Mouse (Mus musculus) intestine, embryonic 16.5 days (tissue): Measurements from ENCODE around the gene Gm6176. TPM values are rescaled to one million over a fixed set of nuclear protein-coding genes. Genes with fewer than 3 reads are reported as not detected.
"Not testable (repeated sequence)": the region's sequence is repeated elsewhere in the genome, so short reads cannot be mapped to it uniquely, and the experiment has no call there.

Experiments used
- ATAC-seq: fragments of 200-750 bp; cut with Nextera tagmentation; 2 replicates; pipeline ENCODE4 v1.8.0; 2017; ENCODE audit warnings: moderate TSS enrichment, moderate library complexity
- H3K27ac ChIP-seq: fragments of 300-500 bp; sonication (generic); 2 replicates; pipeline ENCODE4 v1.5.1; 2014; ENCODE audit warnings: mild to moderate bottlenecking, low read length
- H3K27me3 ChIP-seq: fragments of 300-500 bp; sonication (generic); replicated peaks from 2 replicates; pipeline ENCODE4 v1.6.1; 2014; ENCODE audit warnings: low read length, control low read depth, mixed read lengths; ENCODE audit not compliant: control insufficient read depth, insufficient read depth
- H3K36me3 ChIP-seq: fragments of 300-500 bp; sonication (generic); 2 replicates; pipeline ENCODE4 v1.6.1; 2014; ENCODE audit warnings: low read length, control low read depth; ENCODE audit not compliant: control insufficient read depth, insufficient read depth
- H3K4me1 ChIP-seq: fragments of 300-500 bp; sonication (generic); 2 replicates; pipeline ENCODE4 v1.6.1; 2014; ENCODE audit warnings: low read length, control low read depth, mixed read lengths; ENCODE audit not compliant: control insufficient read depth, insufficient read depth
- H3K4me2 ChIP-seq: fragments of 300-500 bp; sonication (generic); 2 replicates; pipeline ENCODE4 v1.6.1; 2014; ENCODE audit warnings: low read depth, low read length, control low read depth
- H3K4me3 ChIP-seq: fragments of 300-500 bp; sonication (generic); 2 replicates; pipeline ENCODE4 v1.5.1; 2014; ENCODE audit warnings: mild to moderate bottlenecking, low read length
- H3K9ac ChIP-seq: fragments of 300-500 bp; sonication (generic); 2 replicates; pipeline ENCODE4 v1.6.1; 2014; ENCODE audit warnings: low read depth, low read length
- H3K9me3 ChIP-seq: fragments of 300-500 bp; sonication (generic); 2 replicates; pipeline ENCODE4 v1.6.1; 2016; ENCODE audit warnings: low read length, control low read depth; ENCODE audit not compliant: control insufficient read depth
- WGBS: fragments of 180-500 bp; shearing (Covaris S2); extraction: QIAGEN DNeasy Blood & Tissue Kit; methylation state at CpG from one replicate; pipeline ENCODE4 v1.1.7; 2014; 5-methylcytosine and 5-hydroxymethylcytosine counted together
- polyA plus RNA-seq: library from polyadenylated mRNA; unstranded; fragments of >200 nt; fragmentation: Nextera tagmentation; extraction: Ambion mirVana; gene quantifications from 2 replicates; pipeline ENCODE4 v1.2.1, GENCODE M21; 2015

Gene Gm6176
- not detected in 2 replicates for polyA plus RNA-seq

DNA sequence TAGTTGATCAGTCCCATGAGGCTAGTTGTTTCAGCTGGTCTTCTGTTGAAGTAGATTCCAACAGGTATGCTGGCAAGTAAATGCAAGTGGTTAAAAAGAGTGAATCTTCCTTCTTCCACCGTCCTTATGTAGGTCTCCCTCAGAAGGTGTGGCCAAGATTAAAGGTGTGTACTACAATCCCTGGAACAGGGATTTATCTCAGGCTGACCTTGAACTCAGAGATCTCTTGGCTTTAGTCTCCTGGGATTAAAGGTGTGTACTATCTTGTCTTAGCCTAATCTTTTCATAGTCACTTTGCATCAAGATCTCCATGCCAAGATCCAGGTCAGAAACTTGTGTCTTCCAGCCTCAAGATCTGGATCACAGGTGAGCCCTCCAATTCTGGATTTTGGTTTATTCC lies at the start of gene Gm6176:
Gm6176 (minus strand) TSS at position 101 of the 400 bp plus-strand sequence.
- not testable (repeated sequence) for H3K27ac ChIP-seq, H3K4me2 ChIP-seq, H3K9ac ChIP-seq, H3K36me3 ChIP-seq, ATAC-seq, H3K4me1 ChIP-seq, H3K27me3 ChIP-seq, H3K9me3 ChIP-seq, H3K4me3 ChIP-seq
- WGBS: no CpG with 5 or more reads among the region's 1 CpGs

DNA sequence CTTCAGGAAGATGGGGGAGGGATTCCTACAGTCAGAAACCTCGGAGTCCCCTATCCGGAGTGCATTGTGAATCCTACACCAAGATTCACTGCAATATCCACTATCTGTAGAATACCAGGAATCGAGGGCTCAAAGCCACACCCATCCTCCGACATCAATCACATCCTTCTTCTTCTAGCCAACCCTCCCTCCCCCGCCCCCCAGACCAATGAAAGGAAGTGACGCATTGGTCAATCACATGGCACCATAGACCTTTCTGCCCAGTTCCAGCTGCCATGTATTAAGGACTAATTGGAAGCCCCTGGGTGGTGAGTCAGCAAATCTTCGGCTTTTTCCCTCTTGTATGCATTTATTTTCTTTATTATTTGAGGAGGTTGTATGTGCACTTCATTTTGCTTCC lies 12.7 kb upstream of the Gm6176 start, which contains the start of gene Vmn1r139:
Vmn1r139 (plus strand) TSS at position 301 of the 400 bp plus-strand sequence.
- not testable (repeated sequence) for H3K9me3 ChIP-seq, H3K27ac ChIP-seq, H3K27me3 ChIP-seq, H3K4me2 ChIP-seq, H3K9ac ChIP-seq, H3K4me3 ChIP-seq, H3K4me1 ChIP-seq, ATAC-seq, H3K36me3 ChIP-seq
- WGBS: no CpG with 5 or more reads among the region's 7 CpGs

DNA sequence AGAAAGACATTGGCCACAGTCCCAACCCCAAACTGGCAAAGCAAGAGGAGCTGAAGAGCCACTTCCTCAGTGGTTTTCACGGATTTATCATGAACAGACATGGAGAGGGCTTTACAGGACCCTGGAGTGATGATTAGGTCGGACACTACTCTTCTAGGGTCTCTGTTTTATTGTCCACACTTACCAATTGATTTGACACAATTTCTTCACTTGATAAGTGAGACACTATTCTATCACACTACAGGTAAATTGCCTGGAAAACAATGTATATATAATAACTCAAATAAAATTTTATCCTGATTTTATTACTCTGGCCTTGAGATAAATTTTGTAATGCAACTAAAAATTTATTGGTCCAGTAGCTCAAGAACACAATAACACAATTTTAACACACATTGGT lies 27.3 kb downstream of the Gm6176 start, which contains the start of gene Vmn1r138:
Vmn1r138 (minus strand) TSS at position 101 of the 400 bp plus-strand sequence.
- not testable (repeated sequence) for H3K9ac ChIP-seq, H3K36me3 ChIP-seq, H3K4me3 ChIP-seq, H3K4me2 ChIP-seq, H3K27me3 ChIP-seq, H3K4me1 ChIP-seq, ATAC-seq, H3K9me3 ChIP-seq, H3K27ac ChIP-seq
- WGBS: no CpG with 5 or more reads among the region's 2 CpGs

Other genes starting within 250 kb of the Gm6176 start
- not detected in 2 replicates for gene Vmn1r135, start 224.0 kb downstream of the Gm6176 start, polyA plus RNA-seq
- not detected in 2 replicates for gene Gm5725, start 212.0 kb downstream of the Gm6176 start, polyA plus RNA-seq
- gene Gm5891, start 135.0 kb downstream of the Gm6176 start, polyA plus RNA-seq: not detected in 2 replicates
- gene Vmn1r137, start 61.7 kb downstream of the Gm6176 start, polyA plus RNA-seq: not detected in 2 replicates
- gene Vmn1r138, start 27.4 kb downstream of the Gm6176 start, polyA plus RNA-seq: not detected in 2 replicates
- gene Vmn1r139, start 12.8 kb upstream of the Gm6176 start, polyA plus RNA-seq: not detected in 2 replicates
- not detected in 2 replicates for gene Gm16451, start 61.9 kb upstream of the Gm6176 start, polyA plus RNA-seq
- gene Gm10666, start 78.4 kb upstream of the Gm6176 start, polyA plus RNA-seq: not detected in 2 replicates
- gene Vmn1r142, start 107.7 kb upstream of the Gm6176 start, polyA plus RNA-seq: not detected in 2 replicates
- gene Vmn1r143, start 133.1 kb upstream of the Gm6176 start, polyA plus RNA-seq: not detected in 2 replicates
- not detected in 2 replicates for gene Gm8653, start 145.0 kb upstream of the Gm6176 start, polyA plus RNA-seq
- not detected in 2 replicates for gene Gm8453, start 173.2 kb upstream of the Gm6176 start, polyA plus RNA-seq